Mouse (Mus musculus): ENCODE data around the gene N4bp2.

DNA sequence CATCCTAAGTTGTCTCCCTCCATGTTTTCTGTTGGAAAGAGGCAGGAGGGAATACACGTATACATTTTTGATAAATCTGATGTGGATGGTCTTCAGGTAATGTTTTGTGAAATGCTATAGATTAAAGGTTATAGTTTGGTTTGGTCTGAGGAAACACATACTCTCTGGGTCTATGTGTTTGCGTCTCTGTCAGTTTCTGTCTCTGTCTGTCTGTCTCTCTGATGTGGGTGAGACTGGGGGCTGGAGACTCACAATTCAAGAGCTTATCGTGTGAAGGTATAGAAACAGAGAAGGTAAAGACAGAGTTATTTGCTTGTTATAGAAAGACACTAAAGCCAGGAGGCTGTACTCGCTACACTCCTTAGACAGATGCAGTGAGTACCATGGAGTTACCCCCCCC is 106.3 kb downstream of the N4bp2 start:
- TF ChIP-seq CTCF (IDR thresholded peaks at IDR 0.05; ENCODE audit: borderline replicate concordance, control insufficient read depth, extremely low read depth, insufficient read depth, low read length, poor library complexity) (no peak), POLR2A (IDR thresholded peaks at IDR 0.05; ENCODE audit: control insufficient read depth, extremely low read depth, insufficient read depth, low read length, poor library complexity) (no peak)
